Mouse (Mus musculus) lung, postnatal 0 days (tissue): ENCODE measurements at regions not wholly inside any gene's neighbourhood (a gene's known extent, or its start where the extent isn't known, plus 50 kb on each side); places are given as distances from the start of the nearest gene placed in this dataset.
"Not testable (repeated sequence)": the region's sequence is repeated elsewhere in the genome, so short reads cannot be mapped to it uniquely, and the experiment has no call there.

Experiments used
- ATAC-seq: fragments of 200-750 bp; cut with Nextera tagmentation; 2 replicates; pipeline ENCODE4 v1.8.0; 2017; ENCODE audit warnings: moderate library complexity
- DNase-seq: peaks from one replicate; pipeline ENCODE4 v3.0.0-alpha.2; 2016; ENCODE audit warnings: low spot score
- H3K27ac ChIP-seq: fragments of 300-500 bp; sonication (generic); 2 replicates; pipeline ENCODE4 v1.5.1; 2014; ENCODE audit warnings: antibody characterized with exemption, mild to moderate bottlenecking, low read length, mixed read lengths
- H3K27me3 ChIP-seq: fragments of 300-500 bp; sonication (generic); replicated peaks from 2 replicates; pipeline ENCODE4 v1.6.1; 2014; ENCODE audit warnings: low read length, mixed read lengths; ENCODE audit not compliant: insufficient read depth
- H3K36me3 ChIP-seq: fragments of 300-500 bp; sonication (generic); 2 replicates; pipeline ENCODE4 v1.6.1; 2014; ENCODE audit warnings: low read length, mixed read lengths; ENCODE audit not compliant: insufficient read depth
- H3K4me1 ChIP-seq: fragments of 300-500 bp; sonication (generic); 2 replicates; pipeline ENCODE4 v1.6.1; 2014; ENCODE audit warnings: antibody characterized with exemption, low read depth, low read length, mixed read lengths; ENCODE audit not compliant: insufficient read depth
- H3K4me2 ChIP-seq: fragments of 300-500 bp; sonication (generic); replicated peaks from 2 replicates; pipeline ENCODE4 v1.6.1; 2014; ENCODE audit warnings: low read depth, mild to moderate bottlenecking, low read length, moderate library complexity, mixed read lengths
- H3K4me3 ChIP-seq: fragments of 300-500 bp; sonication (generic); 2 replicates; pipeline ENCODE4 v1.5.1; 2014; ENCODE audit warnings: low read depth, low read length
- H3K9ac ChIP-seq: fragments of 300-500 bp; sonication (generic); replicated peaks from 2 replicates; pipeline ENCODE4 v1.6.1; 2014; ENCODE audit warnings: low read depth, mild to moderate bottlenecking
- H3K9me3 ChIP-seq: fragments of 300-500 bp; sonication (generic); 2 replicates; pipeline ENCODE4 v1.6.1; 2016; ENCODE audit warnings: low read length, mixed read lengths
- CTCF ChIP-seq: IDR thresholded peaks from 2 replicates; pipeline ENCODE4 v1.5.1; 2016; ENCODE audit warnings: antibody characterized with exemption, mild to moderate bottlenecking
- EP300 ChIP-seq: IDR thresholded peaks from 2 replicates; pipeline ENCODE4 v1.6.1; 2016; ENCODE audit warnings: antibody characterized with exemption, mild to moderate bottlenecking, control low read depth
- WGBS: fragments of 180-500 bp; shearing (Covaris S2); extraction: QIAGEN DNeasy Blood & Tissue Kit; methylation state at CpG from one replicate; pipeline ENCODE4 v1.1.7; 2014; 5-methylcytosine and 5-hydroxymethylcytosine counted together

- no peak overlapping the region for H3K9ac ChIP-seq
- ATAC-seq = no peak
Observed at GRCm38 (mm10) chrX:133119026-133119425, 569.8 kb downstream of the Pcdh19 start.

DNA sequence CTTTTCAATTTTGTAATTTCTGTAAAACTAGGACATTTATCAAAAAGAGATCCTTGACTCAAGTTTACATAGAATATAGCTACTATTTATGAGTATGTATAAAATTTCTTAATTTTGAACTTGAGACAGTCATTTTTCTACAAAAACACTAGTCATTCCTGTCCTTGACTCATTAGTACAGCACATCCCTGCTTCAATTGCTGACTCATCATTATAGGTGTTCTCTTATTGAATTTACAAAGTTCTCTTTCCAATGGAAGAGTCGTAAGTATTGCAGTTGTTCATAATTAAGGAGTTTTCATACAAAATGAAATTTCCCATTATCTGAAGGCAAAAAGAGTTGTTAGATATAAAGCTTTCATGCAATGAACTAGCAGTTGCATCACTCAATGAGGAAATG lies 578.6 kb downstream of the Pcdh19 start:
- no peaks in the 10 kb centered on the region for H3K4me1 ChIP-seq
- ATAC-seq (no peak), DNase-seq (no peak)
- no peak for TF ChIP-seq CTCF
- no peak overlapping the region for H3K27ac ChIP-seq
- no peaks in the 10 kb centered on the region for H3K9me3 ChIP-seq
- H3K36me3 ChIP-seq = no peaks in the 10 kb centered on the region
- 79% methylated on average over 1 of the region's 1 CpGs for WGBS
- no peak overlapping the region for H3K9ac ChIP-seq
- no peak overlapping the region for H3K4me2 ChIP-seq
- no peaks in the 10 kb centered on the region for H3K27me3 ChIP-seq
- H3K4me3 ChIP-seq = no peak overlapping the region

More at GRCm38 (mm10) chrX:133119026-133119425, 569.8 kb downstream of the Pcdh19 start:
- 77% methylated on average over 2 of the region's 2 CpGs for WGBS
- no peaks in the 10 kb centered on the region for H3K36me3 ChIP-seq
- H3K4me1 ChIP-seq = no peaks in the 10 kb centered on the region
- H3K4me3 ChIP-seq = no peak overlapping the region
- no peak overlapping the region for H3K4me2 ChIP-seq
- DNase-seq = no peak
- TF ChIP-seq EP300 (no peak), CTCF (no peak)
- no peaks in the 10 kb centered on the region for H3K27me3 ChIP-seq
- no peaks in the 10 kb centered on the region for H3K9me3 ChIP-seq
- no peak overlapping the region for H3K27ac ChIP-seq

DNA sequence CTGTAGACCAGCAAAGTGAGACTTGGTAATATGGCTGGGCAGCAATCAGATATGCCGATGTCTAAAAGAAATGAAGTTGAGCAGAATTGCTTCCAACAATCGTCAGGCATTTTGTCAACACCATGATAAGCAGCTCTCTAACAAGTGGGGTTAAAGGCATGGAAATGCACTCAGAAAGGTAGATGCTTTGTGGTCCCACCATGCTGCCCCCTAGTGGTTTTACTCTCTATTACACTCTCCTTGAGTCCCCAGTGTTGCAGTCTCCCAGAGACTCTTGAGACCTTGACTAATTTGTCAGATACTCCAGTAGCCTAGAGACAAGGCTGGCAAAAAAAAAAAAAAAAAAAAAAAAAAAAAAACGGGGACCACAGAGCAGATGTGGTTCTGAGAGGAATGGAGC lies 595.8 kb downstream of the Pcdh19 start:
- no peak for ATAC-seq
- no peak for DNase-seq
- 57% methylated on average over 3 of the region's 3 CpGs for WGBS
- Histone ChIP-seq H3K27ac (no peak overlapping the region), H3K9me3 (no peaks in the 10 kb centered on the region), H3K27me3 (no peaks in the 10 kb centered on the region), H3K4me3 (no peak overlapping the region), H3K9ac (no peak overlapping the region), H3K4me1 (no peaks in the 10 kb centered on the region), H3K36me3 (no peaks in the 10 kb centered on the region), H3K4me2 (no peak overlapping the region)
- TF ChIP-seq CTCF (peak; percentile 16; the same call in 1 of the 2 replicates), EP300 (no peak)

- not testable (repeated sequence) for ATAC-seq, H3K27ac ChIP-seq
- WGBS = 59% methylated on average over 3 of the region's 3 CpGs
Observed at GRCm38 (mm10) chrX:133064116-133064515, 624.7 kb downstream of the Pcdh19 start.

More at GRCm38 (mm10) chrX:133064116-133064515, 624.7 kb downstream of the Pcdh19 start:
- not testable (repeated sequence) for H3K4me2 ChIP-seq, DNase-seq, H3K9ac ChIP-seq, H3K9me3 ChIP-seq, H3K4me3 ChIP-seq, H3K36me3 ChIP-seq, H3K27me3 ChIP-seq, H3K4me1 ChIP-seq
